Mouse (Mus musculus): ENCODE results near the gene Zfp62. TPM values are rescaled to one million over a fixed set of nuclear protein-coding genes. Genes with fewer than 3 reads are reported as not detected.
A peak's percentile ranks its signal among the peaks of the same experiment; 100 is the strongest.

The Zfp62 gene
- polyA plus RNA-seq, 1 experiment from 2014 or later, result 36.9 TPM

- Histone ChIP-seq H3K27me3 (no peaks in the 10 kb centered on the region), H3K4me3 (no peak overlapping the region), H3K36me3 (peaks cover 38% of the 10 kb centered on the region), H3K27ac (no peak overlapping the region), H3K9ac (no peak overlapping the region), H3K4me2 (no peak overlapping the region), H3K4me1 (no peaks in the 10 kb centered on the region), H3K9me3 (no peaks in the 10 kb centered on the region)
- no peak for ATAC-seq (ENCODE audit: insufficient number of reproducible peaks, low FRiP score, low TSS enrichment, low read depth)
- 97% methylated on average over 1 of the region's 1 CpGs for WGBS
Measured at GRCm38 (mm10) chr11:49213505-49213904, 10.4 kb downstream of the Zfp62 start.

GRCm38 (mm10) chr11:49219271-49219670 lies 16.2 kb downstream of the Zfp62 start:
- no peak overlapping the region for H3K27ac ChIP-seq
- no peaks in the 10 kb centered on the region for H3K4me1 ChIP-seq
- H3K4me2 ChIP-seq, result no peak overlapping the region
- H3K9ac ChIP-seq, result no peak overlapping the region
- 97% methylated on average over 2 of the region's 2 CpGs for WGBS
- no peak overlapping the region for H3K4me3 ChIP-seq
- no peaks in the 10 kb centered on the region for H3K9me3 ChIP-seq
- peaks cover 32% of the 10 kb centered on the region for H3K36me3 ChIP-seq
- no peak for ATAC-seq (ENCODE audit: insufficient number of reproducible peaks, low FRiP score, low TSS enrichment, low read depth)
- H3K27me3 ChIP-seq, result no peaks in the 10 kb centered on the region

GRCm38 (mm10) chr11:49224455-49224854 lies 21.4 kb downstream of the Zfp62 start:
- Histone ChIP-seq H3K36me3 (no peaks in the 10 kb centered on the region), H3K4me2 (no peak overlapping the region), H3K4me1 (no peaks in the 10 kb centered on the region), H3K9me3 (no peaks in the 10 kb centered on the region), H3K27ac (no peak overlapping the region), H3K27me3 (no peaks in the 10 kb centered on the region), H3K4me3 (no peak overlapping the region), H3K9ac (no peak overlapping the region)
- no peak for ATAC-seq (ENCODE audit: insufficient number of reproducible peaks, low FRiP score, low TSS enrichment, low read depth)
- WGBS, result 65% methylated on average over 1 of the region's 1 CpGs

GRCm38 (mm10) chr11:49232781-49233180 lies 29.7 kb downstream of the Zfp62 start:
- Histone ChIP-seq H3K27me3 (no peaks in the 10 kb centered on the region), H3K4me3 (no peak overlapping the region), H3K9me3 (no peaks in the 10 kb centered on the region), H3K4me2 (no peak overlapping the region), H3K9ac (no peak overlapping the region), H3K4me1 (no peaks in the 10 kb centered on the region), H3K36me3 (no peaks in the 10 kb centered on the region), H3K27ac (no peak overlapping the region)
- no peak for ATAC-seq (ENCODE audit: insufficient number of reproducible peaks, low FRiP score, low TSS enrichment, low read depth)
- 31% methylated on average over 3 of the region's 3 CpGs for WGBS

- 65% methylated on average over 3 of the region's 3 CpGs for WGBS
- H3K4me1 ChIP-seq, result no peaks in the 10 kb centered on the region
- ATAC-seq (ENCODE audit: insufficient number of reproducible peaks, low FRiP score, low TSS enrichment, low read depth), result no peak
Measured at GRCm38 (mm10) chr11:49235459-49236207, 32.5 kb downstream of the Zfp62 start.

GRCm38 (mm10) chr11:49236891-49237290 lies 33.8 kb downstream of the Zfp62 start:
- Histone ChIP-seq H3K27ac (no peak overlapping the region), H3K36me3 (no peaks in the 10 kb centered on the region), H3K9me3 (no peaks in the 10 kb centered on the region), H3K27me3 (no peaks in the 10 kb centered on the region), H3K9ac (no peak overlapping the region), H3K4me2 (no peak overlapping the region), H3K4me1 (no peaks in the 10 kb centered on the region), H3K4me3 (no peak overlapping the region)
- 55% methylated on average over 1 of the region's 1 CpGs for WGBS
- no peak for ATAC-seq (ENCODE audit: insufficient number of reproducible peaks, low FRiP score, low TSS enrichment, low read depth)

More at GRCm38 (mm10) chr11:49235459-49236207, 32.5 kb downstream of the Zfp62 start:
- no peak overlapping the region for H3K27ac ChIP-seq
- no peaks in the 10 kb centered on the region for H3K36me3 ChIP-seq
- no peak overlapping the region for H3K9ac ChIP-seq
- H3K4me3 ChIP-seq, result no peak overlapping the region
- H3K27me3 ChIP-seq, result no peaks in the 10 kb centered on the region
- no peaks in the 10 kb centered on the region for H3K9me3 ChIP-seq
- H3K4me2 ChIP-seq, result no peak overlapping the region

- Histone ChIP-seq H3K36me3 (no peaks in the 10 kb centered on the region), H3K4me3 (no peak overlapping the region), H3K4me2 (no peak overlapping the region), H3K27me3 (no peaks in the 10 kb centered on the region), H3K9ac (no peak overlapping the region), H3K27ac (no peak overlapping the region), H3K4me1 (no peaks in the 10 kb centered on the region), H3K9me3 (no peaks in the 10 kb centered on the region)
- ATAC-seq (ENCODE audit: insufficient number of reproducible peaks, low FRiP score, low TSS enrichment, low read depth), result no peak
- WGBS, result 58% methylated on average over 2 of the region's 2 CpGs
Measured at GRCm38 (mm10) chr11:49237532-49237931, 34.4 kb downstream of the Zfp62 start.

- no peaks in the 10 kb centered on the region for H3K27me3 ChIP-seq
- no peak overlapping the region for H3K4me2 ChIP-seq
- no peak overlapping the region for H3K9ac ChIP-seq
- ATAC-seq (ENCODE audit: insufficient number of reproducible peaks, low FRiP score, low TSS enrichment, low read depth), result no peak
- H3K4me3 ChIP-seq, result no peak overlapping the region
- 81% methylated on average over 1 of the region's 1 CpGs for WGBS
- H3K36me3 ChIP-seq, result no peaks in the 10 kb centered on the region
- H3K4me1 ChIP-seq, result peaks cover 14% of the 10 kb centered on the region
- no peaks in the 10 kb centered on the region for H3K9me3 ChIP-seq
- H3K27ac ChIP-seq, result no peak overlapping the region
Measured at GRCm38 (mm10) chr11:49240310-49240709, 37.2 kb downstream of the Zfp62 start.

- Histone ChIP-seq H3K27me3 (no peaks in the 10 kb centered on the region), H3K27ac (no peak overlapping the region), H3K4me2 (no peak overlapping the region), H3K4me1 (peaks cover 19% of the 10 kb centered on the region), H3K36me3 (no peaks in the 10 kb centered on the region), H3K4me3 (no peak overlapping the region), H3K9me3 (no peaks in the 10 kb centered on the region), H3K9ac (no peak overlapping the region)
- ATAC-seq (ENCODE audit: insufficient number of reproducible peaks, low FRiP score, low TSS enrichment, low read depth), result no peak
- WGBS, result 80% methylated on average over 4 of the region's 4 CpGs
Measured at GRCm38 (mm10) chr11:49240874-49241273, 37.8 kb downstream of the Zfp62 start.

- Histone ChIP-seq H3K27me3 (no peaks in the 10 kb centered on the region), H3K9ac (no peak overlapping the region), H3K4me1 (peaks cover 23% of the 10 kb centered on the region), H3K9me3 (no peaks in the 10 kb centered on the region), H3K4me2 (no peak overlapping the region), H3K27ac (no peak overlapping the region), H3K36me3 (no peaks in the 10 kb centered on the region), H3K4me3 (no peak overlapping the region)
- ATAC-seq (ENCODE audit: insufficient number of reproducible peaks, low FRiP score, low TSS enrichment, low read depth), result no peak
- 30% methylated on average over 1 of the region's 1 CpGs for WGBS
Measured at GRCm38 (mm10) chr11:49241471-49241870, 38.4 kb downstream of the Zfp62 start.

- Histone ChIP-seq H3K27me3 (no peaks in the 10 kb centered on the region), H3K9ac (peak overlapping the region; percentile 35; the same call in 1 of the 2 replicates), H3K36me3 (no peaks in the 10 kb centered on the region), H3K9me3 (no peaks in the 10 kb centered on the region), H3K27ac (peak overlapping the region; percentile 96), H3K4me2 (peak overlapping the region; percentile 67), H3K4me3 (peak overlapping the region; percentile 58), H3K4me1 (peaks cover 32% of the 10 kb centered on the region)
- WGBS, result 17% methylated on average over 11 of the region's 11 CpGs
- ATAC-seq (ENCODE audit: insufficient number of reproducible peaks, low FRiP score, low TSS enrichment, low read depth), result no peak
Measured at GRCm38 (mm10) chr11:49242944-49243626, 40.0 kb downstream of the Zfp62 start.

Measured in limb, embryonic 15.5 days (tissue).